Mouse (Mus musculus) ES-E14 (cell line): ENCODE results near the gene Metap1d. TPM values are rescaled to one million over a fixed set of nuclear protein-coding genes. Genes with fewer than 3 reads are reported as not detected.
A peak's percentile ranks its signal among the peaks of the same experiment; 100 is the strongest.

Experiments
- DNase-seq: peaks from one replicate; pipeline ENCODE4 v3.0.0-alpha.2; 2013; ENCODE audit warnings: low read depth, low spot score
- H3K27ac ChIP-seq: 2 replicates; pipeline ENCODE4 v1.5.1; 2012; ENCODE audit warnings: low read depth, mild to moderate bottlenecking, low read length, moderate library complexity, mixed read lengths; ENCODE audit not compliant: poor library complexity, insufficient read depth, severe bottlenecking
- H3K36me3 ChIP-seq: 2 replicates; pipeline ENCODE4 v1.6.1; 2012; ENCODE audit warnings: mild to moderate bottlenecking, low read length, moderate library complexity, mixed read lengths; ENCODE audit not compliant: control insufficient read depth, poor library complexity, insufficient read depth, severe bottlenecking
- H3K4me1 ChIP-seq, 2 experiments: fragments of 150-350 bp in 1 of 2; sonication (generic) in 1 of 2; 2 replicates each; pipeline ENCODE4 v1.6.1; 2012; ENCODE audit warnings: low read length in 2 of 2, mild to moderate bottlenecking in 1 of 2, mixed read lengths in 1 of 2; ENCODE audit not compliant: control insufficient read depth in 2 of 2, insufficient read depth in 2 of 2, poor library complexity in 1 of 2
- H3K4me3 ChIP-seq, 2 experiments: fragments of 150-350 bp in 1 of 2; sonication (generic) in 1 of 2; 2 replicates each; pipeline ENCODE4 v1.5.1; 2012; ENCODE audit warnings: low read length in 2 of 2, low read depth in 1 of 2, mild to moderate bottlenecking in 1 of 2, mixed read lengths in 1 of 2; ENCODE audit not compliant: insufficient read depth in 1 of 2, poor library complexity in 1 of 2, severe bottlenecking in 1 of 2
- H3K9ac ChIP-seq: 2 replicates; pipeline ENCODE4 v1.6.1; 2012; ENCODE audit warnings: low read depth, mild to moderate bottlenecking, low read length, mixed read lengths; ENCODE audit not compliant: poor library complexity, insufficient read depth, severe bottlenecking
- H3K9me3 ChIP-seq: fragments of 150-350 bp; sonication (generic); 2 replicates; pipeline ENCODE4 v1.6.1; 2012; ENCODE audit warnings: low read depth, mild to moderate bottlenecking, low read length; ENCODE audit not compliant: control insufficient read depth, insufficient read depth
- CHD2 ChIP-seq: IDR thresholded peaks from 2 replicates; pipeline ENCODE4 v1.6.1; 2014; ENCODE audit warnings: mild to moderate bottlenecking, low read depth, low read length, inconsistent platforms
- HCFC1 ChIP-seq: IDR thresholded peaks from 2 replicates; pipeline ENCODE4 v1.6.1; 2012; ENCODE audit warnings: low read length, inconsistent platforms, borderline replicate concordance; ENCODE audit not compliant: insufficient read depth
- MAFK ChIP-seq: IDR thresholded peaks from 2 replicates; pipeline ENCODE4 v1.6.1; 2014; ENCODE audit warnings: mild to moderate bottlenecking, low read depth, low read length, inconsistent platforms; ENCODE audit not compliant: insufficient read depth
- ZC3H11A ChIP-seq: IDR thresholded peaks from 2 replicates; pipeline ENCODE4 v1.6.1; 2012; ENCODE audit warnings: low read depth, mild to moderate bottlenecking, inconsistent platforms, low read length, borderline replicate concordance
- ZNF384 ChIP-seq: IDR thresholded peaks from 2 replicates; pipeline ENCODE4 v1.6.1; 2012; ENCODE audit warnings: low read depth, low read length, inconsistent platforms
- in situ Hi-C, 2 experiments: fragments of 600-800 bp; cut with MboI; formaldehyde crosslinking; loops; one replicate each; pipeline ENCODE4 v1.15.1; 2025; ENCODE audit warnings: low sequenced_read_pairs in 2 of 2, inconsistent platforms in 1 of 2; ENCODE audit not compliant: unreplicated experiment in 2 of 2
- total RNA-seq: library from RNA; depleted of rRNA; stranded (reverse); fragments of 300-350 nt; gene quantifications from 2 replicates; pipeline ENCODE4 v1.2.3, GENCODE M21; 2012

Metap1d gene
- total RNA-seq, 1 experiment: 18.8 TPM

DNA sequence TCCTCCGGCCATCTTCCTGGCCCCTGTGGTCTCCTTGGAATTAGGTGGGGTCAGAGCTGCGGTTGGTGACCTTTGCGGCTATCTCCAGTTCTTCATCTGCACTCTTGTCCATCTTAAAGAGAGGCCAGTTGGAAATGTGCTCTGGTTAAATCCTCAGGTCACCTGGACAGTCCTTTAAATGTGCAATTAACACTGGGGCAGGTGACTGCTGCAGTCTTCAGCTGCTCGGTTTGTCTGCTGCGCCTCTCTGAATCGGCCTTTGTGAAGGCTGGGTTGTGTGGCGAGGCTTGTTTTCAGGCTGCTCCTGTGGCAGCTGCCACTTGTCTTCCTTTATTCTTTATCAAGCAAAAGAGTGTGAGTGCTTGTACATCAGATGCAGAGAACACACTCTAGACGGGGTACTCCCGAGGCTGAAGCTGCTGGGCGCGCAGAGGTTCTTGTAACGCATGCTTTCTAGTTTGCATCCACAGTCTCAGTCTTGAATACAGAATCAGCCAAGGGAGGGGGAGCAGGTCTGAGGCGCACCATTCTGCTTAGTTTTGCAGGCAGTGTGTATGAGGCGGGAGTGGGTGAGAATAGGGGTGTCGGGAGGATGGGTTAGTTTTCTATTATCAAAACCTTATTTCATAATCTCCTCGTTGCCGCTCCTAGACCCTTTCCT is 7.4 kb upstream of the Metap1d start:
- no peak overlapping the region for H3K9ac ChIP-seq
- DNase-seq: no peak
- no peak overlapping the region for H3K4me3 ChIP-seq
- H3K9me3 ChIP-seq: no peaks in the 10 kb centered on the region
- H3K36me3 ChIP-seq: peaks cover 3% of the 10 kb centered on the region; the same call in 1 of the 2 replicates
- TF ChIP-seq MAFK: no peak
- no peak for TF ChIP-seq ZNF384
- TF ChIP-seq ZC3H11A: no peak
- no peak for TF ChIP-seq HCFC1
- TF ChIP-seq CHD2: no peak
- H3K27ac ChIP-seq: no peak overlapping the region
- in situ Hi-C loops: loop anchor here in 1 of 2 experiments (25.0 kb wide), 1 partner anchor 392 kb away; no protein-coding TSS in a partner anchor
- 0 out of 4 replicates have a peak, but pooled peaks cover 0 to 2% of the 10 kb centered on the region in 2 experiments for H3K4me1 ChIP-seq

DNA sequence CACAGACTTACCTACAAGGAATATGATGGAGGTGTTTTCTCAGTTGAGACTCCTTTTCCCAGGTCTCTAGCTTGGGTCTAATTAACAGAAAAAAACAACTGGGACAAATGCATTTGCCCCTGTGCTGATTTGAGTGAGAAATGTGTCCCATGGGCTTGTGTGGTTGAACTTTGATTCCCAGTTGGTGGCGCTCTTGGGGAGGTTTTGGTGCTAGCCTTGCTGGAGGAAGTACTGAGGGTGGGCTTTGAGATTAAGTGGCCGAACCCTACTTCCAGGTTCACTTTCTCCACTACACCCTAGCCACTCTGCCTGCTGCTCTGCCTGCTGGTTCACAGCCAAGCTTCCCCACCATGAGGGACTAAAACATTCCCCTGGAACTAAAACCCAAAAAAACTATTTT is 3.5 kb upstream of the Metap1d start:
- H3K4me3 ChIP-seq: no peak overlapping the region
- in situ Hi-C loops: loop anchor here in 1 of 2 experiments (5.0 to 25.0 kb wide), 2 partner anchors 98 to 388 kb away; partner anchors contain the start of gene Dlx2
- no peaks in the 10 kb centered on the region for H3K36me3 ChIP-seq
- no peak overlapping the region for H3K27ac ChIP-seq
- DNase-seq: peak; percentile 48
- peak; percentile 46; the same call in 1 of the 2 replicates for TF ChIP-seq ZC3H11A
- TF ChIP-seq HCFC1: no peak
- no peak for TF ChIP-seq CHD2
- TF ChIP-seq ZNF384: no peak
- no peak for TF ChIP-seq MAFK
- no peak overlapping the region for H3K9ac ChIP-seq
- H3K4me1 ChIP-seq: 0 out of 4 replicates have a peak, but pooled peaks cover 0 to 2% of the 10 kb centered on the region in 2 experiments
- no peaks in the 10 kb centered on the region for H3K9me3 ChIP-seq

DNA sequence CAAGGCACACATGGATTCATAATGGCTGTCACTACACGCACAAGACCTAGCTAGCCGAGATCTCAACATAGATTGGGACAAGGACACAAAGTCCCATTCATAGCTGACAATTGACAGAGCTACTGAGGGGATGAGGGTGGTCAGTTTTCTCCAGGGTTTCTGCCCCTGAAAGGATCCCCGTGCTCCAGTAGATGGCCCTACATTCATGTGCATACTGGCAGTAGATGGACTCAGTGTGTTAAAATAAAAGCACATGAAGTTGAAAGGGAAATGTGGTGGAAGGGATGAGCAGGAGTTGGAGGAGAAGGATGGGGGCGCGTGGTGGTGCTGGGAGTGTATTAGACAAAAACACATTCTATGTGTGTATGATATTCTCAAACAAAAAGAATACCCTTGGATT is 1.3 kb upstream of the Metap1d start:
- H3K27ac ChIP-seq: no peak overlapping the region

DNA sequence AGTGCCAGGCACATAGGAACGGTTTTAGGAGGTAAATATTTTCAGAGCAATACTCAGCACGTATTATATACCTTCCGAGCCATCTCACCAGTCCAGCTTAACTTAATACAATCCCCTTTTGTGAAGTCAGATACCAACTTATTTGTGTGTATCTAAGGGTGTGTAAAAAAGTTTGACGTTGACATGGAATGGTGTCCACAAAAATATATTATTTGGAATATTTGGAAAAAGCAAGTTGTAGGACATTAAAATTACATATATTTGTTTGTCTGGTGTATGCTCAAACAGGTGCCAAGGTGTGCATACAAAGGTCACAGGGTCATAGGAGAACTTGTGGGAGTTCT is 813 bp downstream of the Metap1d start:
- in situ Hi-C loops: loop anchor here in 1 of 2 experiments (5.0 kb wide), 1 partner anchor 93 kb away; the partner anchor contains the start of gene Dlx2
- no peak overlapping the region for H3K27ac ChIP-seq

More for the DNA sequence above, 1.3 kb upstream of the Metap1d start:
- in situ Hi-C loops: loop anchor here in 1 of 2 experiments (5.0 kb wide), 1 partner anchor 96 kb away; the partner anchor contains the start of gene Dlx2
- Histone ChIP-seq H3K36me3 (no peaks in the 10 kb centered on the region), H3K4me1 (0 out of 4 replicates have a peak, but pooled peaks cover 0 to 2% of the 10 kb centered on the region in 2 experiments), H3K9ac (no peak overlapping the region), H3K9me3 (no peaks in the 10 kb centered on the region), H3K4me3 (no peak overlapping the region)
- no peak for DNase-seq
- TF ChIP-seq ZC3H11A: no peak
- TF ChIP-seq HCFC1: no peak
- no peak for TF ChIP-seq CHD2
- TF ChIP-seq ZNF384: no peak
- TF ChIP-seq MAFK: no peak

More for the DNA sequence above, 813 bp downstream of the Metap1d start:
- Histone ChIP-seq H3K9me3 (no peaks in the 10 kb centered on the region), H3K36me3 (no peaks in the 10 kb centered on the region), H3K4me1 (0 out of 4 replicates have a peak, but pooled peaks cover 0 to 2% of the 10 kb centered on the region in 2 experiments), H3K4me3 (peak overlapping the region; percentile 77 to 90), H3K9ac (no peak overlapping the region)
- TF ChIP-seq HCFC1 (no peak), MAFK (no peak), ZC3H11A (no peak), ZNF384 (no peak), CHD2 (no peak)
- DNase-seq: no peak
